Mouse (Mus musculus): Measurements from ENCODE around the gene Ces2g. TPM values are rescaled to one million over a fixed set of nuclear protein-coding genes. Genes with fewer than 3 reads are reported as not detected.

Gene Ces2g
- polyA plus RNA-seq (2012; rRNA removed), result 9.3 and 11.9 TPM in 2 replicates

GRCm38 (mm10) chr8:104961537-104961961 lies at the start of gene Ces2g:
Gene Ces2g, plus strand, starts transcription at chr8:104961718.
- 29% methylated on average over 5 of the region's 5 CpGs for WGBS
- no peak within 1 kb of the TSS for H3K4me3 ChIP-seq (ENCODE audit: insufficient read depth, low read depth, low read length)
- H3K36me3 ChIP-seq (ENCODE audit: control insufficient read depth, insufficient read depth, low read length), result no peaks in the 10 kb centered on the region

GRCm38 (mm10) chr8:104925972-104926596 lies 35.4 kb upstream of the Ces2g start, which contains the start of gene Ces2e:
Gene Ces2e, plus strand, starts transcription at chr8:104926260.
- no peak for TF ChIP-seq POLR2A (IDR thresholded peaks at IDR 0.05; ENCODE audit: low read depth, low read length)
- TF ChIP-seq CTCF (conservative IDR thresholded peaks at IDR 0.05; ENCODE audit: insufficient read depth, insufficient read length, low read depth, low read length), result no peak
- H3K27ac ChIP-seq (ENCODE audit: insufficient read depth, low read depth, low read length), result no peak within 1 kb of the TSS
- no peak within 1 kb of the TSS for H3K4me3 ChIP-seq (ENCODE audit: insufficient read depth, low read depth, low read length)
- DNase-seq, result peak; percentile 80
- no peaks in the 10 kb centered on the region for H3K36me3 ChIP-seq (ENCODE audit: control insufficient read depth, insufficient read depth, low read length)
- no peaks in the 10 kb centered on the region for H3K27me3 ChIP-seq (replicated peaks; ENCODE audit: control insufficient read depth, insufficient read depth, low read length)
- H3K4me1 ChIP-seq (ENCODE audit: control insufficient read depth, insufficient read depth, low read length), result peaks cover 9% of the 10 kb centered on the region; the same call in 1 of the 2 replicates
- WGBS, result 43% methylated on average over 5 of the region's 5 CpGs

More at GRCm38 (mm10) chr8:104961537-104961961, at the start of gene Ces2g:
- peak; percentile 54 for DNase-seq
- Histone ChIP-seq H3K4me1 (ENCODE audit: control insufficient read depth, insufficient read depth, low read length) (peaks cover 4% of the 10 kb centered on the region; the same call in 1 of the 2 replicates), H3K27me3 (replicated peaks; ENCODE audit: control insufficient read depth, insufficient read depth, low read length) (no peaks in the 10 kb centered on the region), H3K27ac (ENCODE audit: insufficient read depth, low read depth, low read length) (no peak within 1 kb of the TSS)
- TF ChIP-seq CTCF (conservative IDR thresholded peaks at IDR 0.05; ENCODE audit: insufficient read depth, insufficient read length, low read depth, low read length), result no peak

- Histone ChIP-seq H3K27ac (ENCODE audit: insufficient read depth, low read depth, low read length) (no peak overlapping the region), H3K4me3 (ENCODE audit: insufficient read depth, low read depth, low read length) (no peak overlapping the region), H3K36me3 (ENCODE audit: control insufficient read depth, insufficient read depth, low read length) (no peaks in the 10 kb centered on the region), H3K4me1 (ENCODE audit: control insufficient read depth, insufficient read depth, low read length) (peaks cover 9% of the 10 kb centered on the region; the same call in 1 of the 2 replicates), H3K27me3 (replicated peaks; ENCODE audit: control insufficient read depth, insufficient read depth, low read length) (no peaks in the 10 kb centered on the region)
- no peak for DNase-seq
- WGBS, result 92% methylated on average over 3 of the region's 3 CpGs
- no peak for TF ChIP-seq CTCF (conservative IDR thresholded peaks at IDR 0.05; ENCODE audit: insufficient read depth, insufficient read length, low read depth, low read length)
- TF ChIP-seq POLR2A (IDR thresholded peaks at IDR 0.05; ENCODE audit: low read depth, low read length), result no peak
These were observed 34.2 kb upstream of the Ces2g start for GRCm38 (mm10) chr8:104927301-104927700.

- DNase-seq, result peak; percentile 50
- Histone ChIP-seq H3K27me3 (replicated peaks; ENCODE audit: control insufficient read depth, insufficient read depth, low read length) (no peaks in the 10 kb centered on the region), H3K27ac (ENCODE audit: insufficient read depth, low read depth, low read length) (no peak overlapping the region), H3K4me3 (ENCODE audit: insufficient read depth, low read depth, low read length) (no peak overlapping the region), H3K36me3 (ENCODE audit: control insufficient read depth, insufficient read depth, low read length) (no peaks in the 10 kb centered on the region), H3K4me1 (ENCODE audit: control insufficient read depth, insufficient read depth, low read length) (peaks cover 10% of the 10 kb centered on the region)
- no peak for TF ChIP-seq POLR2A (IDR thresholded peaks at IDR 0.05; ENCODE audit: low read depth, low read length)
- TF ChIP-seq CTCF (conservative IDR thresholded peaks at IDR 0.05; ENCODE audit: insufficient read depth, insufficient read length, low read depth, low read length), result 0 out of 2 replicates have a peak, but pooled peaks have one; percentile 26
- WGBS, result 64% methylated on average over 2 of the region's 2 CpGs
These were observed 16.9 kb upstream of the Ces2g start for GRCm38 (mm10) chr8:104944665-104945064.

GRCm38 (mm10) chr8:104947056-104947455 lies 14.5 kb upstream of the Ces2g start, which contains the start of gene Ces2f:
Gene Ces2f, plus strand, starts transcription at chr8:104947356.
- whole genome bisulfite sequencing, result 69% methylated on average over 4 of the region's 4 CpGs
- Histone ChIP-seq H3K36me3 (ENCODE audit: control insufficient read depth, insufficient read depth, low read length) (no peaks in the 10 kb centered on the region), H3K27ac (ENCODE audit: insufficient read depth, low read depth, low read length) (no peak within 1 kb of the TSS), H3K27me3 (replicated peaks; ENCODE audit: control insufficient read depth, insufficient read depth, low read length) (no peaks in the 10 kb centered on the region), H3K4me1 (ENCODE audit: control insufficient read depth, insufficient read depth, low read length) (peaks cover 13% of the 10 kb centered on the region), H3K4me3 (ENCODE audit: insufficient read depth, low read depth, low read length) (no peak within 1 kb of the TSS)
- no peak for DNase-seq
- TF ChIP-seq POLR2A (IDR thresholded peaks at IDR 0.05; ENCODE audit: low read depth, low read length), result no peak
- no peak for TF ChIP-seq CTCF (conservative IDR thresholded peaks at IDR 0.05; ENCODE audit: insufficient read depth, insufficient read length, low read depth, low read length)

- peak; percentile 82 for DNase-seq
- H3K27ac ChIP-seq (ENCODE audit: insufficient read depth, low read depth, low read length), result peak overlapping the region; percentile 98
- no peaks in the 10 kb centered on the region for H3K27me3 ChIP-seq (replicated peaks; ENCODE audit: control insufficient read depth, insufficient read depth, low read length)
- H3K4me1 ChIP-seq (ENCODE audit: control insufficient read depth, insufficient read depth, low read length), result peaks cover 13% of the 10 kb centered on the region
- no peaks in the 10 kb centered on the region for H3K36me3 ChIP-seq (ENCODE audit: control insufficient read depth, insufficient read depth, low read length)
- WGBS, result 35% methylated on average over 5 of the region's 5 CpGs
- no peak overlapping the region for H3K4me3 ChIP-seq (ENCODE audit: insufficient read depth, low read depth, low read length)
- no peak for TF ChIP-seq POLR2A (IDR thresholded peaks at IDR 0.05; ENCODE audit: low read depth, low read length)
- no peak for TF ChIP-seq CTCF (conservative IDR thresholded peaks at IDR 0.05; ENCODE audit: insufficient read depth, insufficient read length, low read depth, low read length)
These were observed 12.5 kb upstream of the Ces2g start for GRCm38 (mm10) chr8:104949031-104949430.

GRCm38 (mm10) chr8:104962229-104962901 lies 847 bp downstream of the Ces2g start:
- no peaks in the 10 kb centered on the region for H3K27me3 ChIP-seq (replicated peaks; ENCODE audit: control insufficient read depth, insufficient read depth, low read length)
- no peak overlapping the region for H3K4me3 ChIP-seq (ENCODE audit: insufficient read depth, low read depth, low read length)
- DNase-seq, result no peak
- 81% methylated on average over 8 of the region's 8 CpGs for WGBS
- no peak for TF ChIP-seq CTCF (conservative IDR thresholded peaks at IDR 0.05; ENCODE audit: insufficient read depth, insufficient read length, low read depth, low read length)
- TF ChIP-seq POLR2A (IDR thresholded peaks at IDR 0.05; ENCODE audit: low read depth, low read length), result no peak
- peaks cover 4% of the 10 kb centered on the region; the same call in 1 of the 2 replicates for H3K4me1 ChIP-seq (ENCODE audit: control insufficient read depth, insufficient read depth, low read length)
- no peaks in the 10 kb centered on the region for H3K36me3 ChIP-seq (ENCODE audit: control insufficient read depth, insufficient read depth, low read length)
- H3K27ac ChIP-seq (ENCODE audit: insufficient read depth, low read depth, low read length), result no peak overlapping the region

Data from kidney, adult 2 months (tissue).